Mouse (Mus musculus) kidney, postnatal 4 days (tissue): ENCODE measurements around the gene Fkbpl.

ENCODE experiments used
- DNase-seq, 2 experiments: peaks; one replicate each; pipeline ENCODE4 v3.0.0; 2021; ENCODE audit warnings: mixed read lengths in 2 of 2

The Fkbpl gene

GRCm38 (mm10) chr17:34648141-34648890 lies 3.8 kb downstream of the Fkbpl start:
- no peak for DNase-seq

- DNase-seq: no peak
These were observed 4.7 kb downstream of the Fkbpl start for GRCm38 (mm10) chr17:34649106-34649864.

- no peak for DNase-seq
These were observed 6.2 kb downstream of the Fkbpl start for GRCm38 (mm10) chr17:34650781-34651180.

- DNase-seq: peak; percentile 73 to 82
These were observed 7.1 kb downstream of the Fkbpl start for GRCm38 (mm10) chr17:34651507-34652221.

GRCm38 (mm10) chr17:34652546-34652945 lies 8.0 kb downstream of the Fkbpl start:
- DNase-seq: no peak

GRCm38 (mm10) chr17:34652985-34653384 lies 8.4 kb downstream of the Fkbpl start:
- no peak for DNase-seq

- DNase-seq: peak; percentile 70 to 74
These were observed 9.3 kb downstream of the Fkbpl start for GRCm38 (mm10) chr17:34653746-34654285.

GRCm38 (mm10) chr17:34654392-34654791 lies 9.8 kb downstream of the Fkbpl start:
- no peak for DNase-seq

GRCm38 (mm10) chr17:34655160-34655559 lies 10.6 kb downstream of the Fkbpl start:
- peak; percentile 51 to 69 for DNase-seq

- peak; percentile 82 to 89 for DNase-seq
These were observed 11.0 kb downstream of the Fkbpl start for GRCm38 (mm10) chr17:34655581-34655991.

- no peak for DNase-seq
These were observed 12.1 kb downstream of the Fkbpl start for GRCm38 (mm10) chr17:34656666-34657065.

GRCm38 (mm10) chr17:34657271-34657670 lies 12.7 kb downstream of the Fkbpl start:
- no peak for DNase-seq

GRCm38 (mm10) chr17:34658145-34658544 lies 13.6 kb downstream of the Fkbpl start:
- no peak for DNase-seq

GRCm38 (mm10) chr17:34658591-34658990 lies 14.0 kb downstream of the Fkbpl start:
- DNase-seq: no peak

GRCm38 (mm10) chr17:34659181-34659896 lies 14.8 kb downstream of the Fkbpl start:
- peak in 1 of 2 experiments; percentile 27 for DNase-seq

GRCm38 (mm10) chr17:34659897-34660214 lies 15.3 kb downstream of the Fkbpl start:
- no peak for DNase-seq

GRCm38 (mm10) chr17:34660259-34660820 lies 15.8 kb downstream of the Fkbpl start:
- DNase-seq: peak in 1 of 2 experiments; percentile 19

- peak; percentile 67 to 79 for DNase-seq
These were observed 16.6 kb downstream of the Fkbpl start for GRCm38 (mm10) chr17:34661121-34661591.

GRCm38 (mm10) chr17:34662468-34662867 lies 17.9 kb downstream of the Fkbpl start:
- no peak for DNase-seq

GRCm38 (mm10) chr17:34662978-34663377 lies 18.4 kb downstream of the Fkbpl start:
- no peak for DNase-seq

GRCm38 (mm10) chr17:34663558-34663957 lies 19.0 kb downstream of the Fkbpl start:
- DNase-seq: no peak

- no peak for DNase-seq
These were observed 19.9 kb downstream of the Fkbpl start for GRCm38 (mm10) chr17:34664472-34664871.
